Mouse (Mus musculus) brain, embryonic 14.5 days (tissue): ENCODE results near the gene Sh3pxd2a.

Experiments used
- CTCF ChIP-seq: fragments of 200-500 bp; IDR thresholded peaks from 2 replicates; pipeline ENCODE4 v1.5.1; 2012; ENCODE audit warnings: inconsistent platforms, mild to moderate bottlenecking, moderate library complexity, borderline replicate concordance; ENCODE audit not compliant: insufficient read depth, insufficient read length; ENCODE audit errors: extremely low read depth
- POLR2A ChIP-seq: fragments of 200-500 bp; IDR thresholded peaks from 2 replicates; pipeline ENCODE4 v1.6.1; 2012; ENCODE audit warnings: mild to moderate bottlenecking, inconsistent platforms, borderline replicate concordance; ENCODE audit not compliant: poor library complexity, insufficient read depth, insufficient read length, severe bottlenecking; ENCODE audit errors: extremely low read depth

- TF ChIP-seq CTCF (no peak), POLR2A (no peak)
Observed at GRCm38 (mm10) chr19:47427841-47428789, 36.1 kb downstream of the Sh3pxd2a start.
